Mouse (Mus musculus): Measurements from ENCODE around the gene Fpgs. TPM values are rescaled to one million over a fixed set of nuclear protein-coding genes. Genes with fewer than 3 reads are reported as not detected.
A peak's percentile ranks its signal among the peaks of the same experiment; 100 is the strongest.

Fpgs gene
- polyA plus RNA-seq, 1 experiment from 2014 or later, result 19.9 TPM

DNA sequence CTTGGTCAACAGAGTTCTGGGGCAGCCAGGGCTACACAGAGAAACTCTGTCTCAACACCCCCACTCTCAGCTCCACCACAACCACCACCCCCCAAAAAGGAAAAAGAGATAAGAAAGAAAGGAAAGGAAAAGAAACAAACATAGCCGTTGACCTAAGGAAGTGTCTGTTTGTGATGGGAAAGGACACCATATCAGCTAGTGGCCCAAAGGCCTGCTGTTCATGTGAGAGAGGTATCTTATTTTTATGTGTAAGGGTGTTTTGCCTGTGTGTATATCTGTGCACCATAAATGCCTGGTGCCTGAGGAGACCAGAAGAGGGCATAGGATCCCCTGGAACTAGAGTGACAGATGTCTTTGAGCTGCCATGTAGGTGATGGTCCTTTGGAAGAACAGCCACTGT lies 64.3 kb downstream of the Fpgs start:
- H3K36me3 ChIP-seq, result no peaks in the 10 kb centered on the region
- H3K27me3 ChIP-seq, result no peaks in the 10 kb centered on the region
- H3K4me3 ChIP-seq, result no peak overlapping the region
- no peak overlapping the region for H3K9ac ChIP-seq (replicated peaks)
- no peaks in the 10 kb centered on the region for H3K4me1 ChIP-seq
- WGBS, result 91% methylated on average over 1 of the region's 1 CpGs
- H3K4me2 ChIP-seq (replicated peaks), result no peak overlapping the region
- H3K9me3 ChIP-seq, result no peaks in the 10 kb centered on the region
- no peak for ATAC-seq (replicated peaks)
- H3K27ac ChIP-seq (replicated peaks), result no peak overlapping the region

DNA sequence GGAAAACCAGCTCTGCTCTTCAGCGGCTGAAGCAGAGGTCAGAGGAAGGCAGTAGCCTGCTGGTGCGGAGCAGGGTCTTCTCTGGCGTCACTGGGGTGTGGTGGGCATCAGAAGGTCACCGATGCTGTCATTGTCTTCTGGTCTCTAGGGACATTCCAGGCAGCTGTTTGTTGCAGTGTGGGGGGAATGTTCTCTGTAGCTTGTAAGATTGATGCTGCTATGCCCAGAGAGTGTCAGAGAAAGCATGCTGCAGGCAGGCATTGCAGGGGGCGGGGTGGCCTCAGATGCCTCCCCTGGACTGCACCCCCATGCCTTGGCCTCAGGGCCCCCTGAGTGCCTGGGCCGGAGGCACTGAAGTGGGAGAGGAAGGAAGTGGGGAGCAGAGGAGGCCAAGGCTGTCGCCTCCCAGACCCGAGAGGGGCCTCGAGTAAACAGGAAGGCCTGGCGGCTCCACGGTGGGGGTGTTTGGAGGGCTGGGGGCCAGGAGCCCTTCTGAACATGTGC lies 66.1 kb downstream of the Fpgs start:
- peaks cover 6% of the 10 kb centered on the region; the same call in 1 of the 2 replicates for H3K36me3 ChIP-seq
- H3K27me3 ChIP-seq, result no peaks in the 10 kb centered on the region
- no peak overlapping the region for H3K27ac ChIP-seq (replicated peaks)
- H3K9ac ChIP-seq (replicated peaks), result no peak overlapping the region
- ATAC-seq (replicated peaks), result no peak
- H3K4me1 ChIP-seq, result no peaks in the 10 kb centered on the region
- H3K4me2 ChIP-seq (replicated peaks), result no peak overlapping the region
- WGBS, result 57% methylated on average over 11 of the region's 11 CpGs
- no peak overlapping the region for H3K4me3 ChIP-seq
- H3K9me3 ChIP-seq, result no peaks in the 10 kb centered on the region

DNA sequence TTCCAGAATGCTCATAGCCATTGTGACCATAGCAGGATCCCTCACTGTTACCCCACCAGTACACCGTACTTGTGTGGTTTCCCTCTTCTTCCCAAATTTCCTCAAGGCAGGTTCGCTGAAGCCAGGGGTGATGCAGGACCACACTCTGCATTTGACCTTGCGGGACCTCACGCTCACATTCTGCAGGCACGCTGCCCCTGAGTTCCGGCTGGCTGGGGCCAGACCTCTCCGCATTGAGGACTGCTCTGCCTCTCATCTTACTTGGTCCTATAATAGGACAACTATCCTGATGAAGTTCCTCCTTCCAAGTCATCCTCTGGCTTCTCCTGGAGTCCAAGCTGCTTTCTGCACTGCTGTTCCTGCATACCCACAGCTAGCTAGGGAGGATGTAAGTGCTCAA lies 67.3 kb downstream of the Fpgs start:
- no peak overlapping the region for H3K4me2 ChIP-seq (replicated peaks)
- H3K9ac ChIP-seq (replicated peaks), result no peak overlapping the region
- peaks cover 6% of the 10 kb centered on the region; the same call in 1 of the 2 replicates for H3K36me3 ChIP-seq
- no peak overlapping the region for H3K27ac ChIP-seq (replicated peaks)
- 92% methylated on average over 7 of the region's 7 CpGs for WGBS
- H3K9me3 ChIP-seq, result no peaks in the 10 kb centered on the region
- H3K27me3 ChIP-seq, result no peaks in the 10 kb centered on the region
- H3K4me1 ChIP-seq, result no peaks in the 10 kb centered on the region
- no peak overlapping the region for H3K4me3 ChIP-seq
- no peak for ATAC-seq (replicated peaks)

GRCm38 (mm10) chr2:32634277-32635105 lies 69.5 kb downstream of the Fpgs start:
- H3K4me1 ChIP-seq, result peaks cover 2% of the 10 kb centered on the region
- no peaks in the 10 kb centered on the region for H3K27me3 ChIP-seq
- H3K27ac ChIP-seq (replicated peaks), result no peak overlapping the region
- H3K4me2 ChIP-seq (replicated peaks), result no peak overlapping the region
- no peak overlapping the region for H3K9ac ChIP-seq (replicated peaks)
- H3K4me3 ChIP-seq, result no peak overlapping the region
- H3K36me3 ChIP-seq, result peaks cover 6% of the 10 kb centered on the region; the same call in 1 of the 2 replicates
- no peaks in the 10 kb centered on the region for H3K9me3 ChIP-seq
- WGBS, result 87% methylated on average over 10 of the region's 10 CpGs
- ATAC-seq (replicated peaks), result no peak

- Histone ChIP-seq H3K27me3 (no peaks in the 10 kb centered on the region), H3K36me3 (peaks cover 6% of the 10 kb centered on the region; the same call in 1 of the 2 replicates), H3K4me1 (peaks cover 10% of the 10 kb centered on the region), H3K9me3 (no peaks in the 10 kb centered on the region), H3K9ac (replicated peaks) (no peak overlapping the region), H3K27ac (replicated peaks) (no peak overlapping the region), H3K4me2 (replicated peaks) (no peak overlapping the region), H3K4me3 (no peak overlapping the region)
- 77% methylated on average over 5 of the region's 5 CpGs for WGBS
- ATAC-seq (replicated peaks), result no peak
Observed at GRCm38 (mm10) chr2:32633660-32634059, 70.3 kb downstream of the Fpgs start.

MicroRNAs encoded within 50 kb of the gene (microRNA counts, 519-probe panel; counts per million panel counts)
- microRNA mmu-miR-1954 (not detected), microRNA mmu-miR-2861 (2,065 counts per million, percentile 28 among the panel's probes with 10 or more counts)

Small RNAs within 50 kb of the gene (microRNA-seq; reads per million reads assigned to microRNA genes)
- not detected for gene Gm47291
- gene Mir1954, result not detected
- not detected for gene Mir2861
- not detected for gene Mir3960
- gene Mir8093, result not detected

Other genes starting within 250 kb of the Fpgs start
- 5.7 and 6.1 TPM in 2 replicates for gene Fam102a, start 168.8 kb downstream of the Fpgs start, polyA plus RNA-seq (2015; fragmentation: Nextera tagmentation; extraction: Ambion mirVana)
- gene Dpm2, start 133.3 kb downstream of the Fpgs start, polyA plus RNA-seq (2015; fragmentation: Nextera tagmentation; extraction: Ambion mirVana), result 136 TPM in 2 replicates
- gene Pip5kl1, start 129.3 kb downstream of the Fpgs start, polyA plus RNA-seq (2015; fragmentation: Nextera tagmentation; extraction: Ambion mirVana), result 3.5 and 4.2 TPM in 2 replicates
- gene 9430097D07Rik, start 128.5 kb downstream of the Fpgs start, polyA plus RNA-seq (2015; fragmentation: Nextera tagmentation; extraction: Ambion mirVana), result 0.23 and 0.24 TPM in 2 replicates
- gene St6galnac4, start 117.0 kb downstream of the Fpgs start, polyA plus RNA-seq (2015; fragmentation: Nextera tagmentation; extraction: Ambion mirVana), result 25.9 and 26.4 TPM in 2 replicates
- 16.6 and 19.3 TPM in 2 replicates for gene St6galnac6, start 104.4 kb downstream of the Fpgs start, polyA plus RNA-seq (2015; fragmentation: Nextera tagmentation; extraction: Ambion mirVana)
- gene Ak1, start 82.4 kb downstream of the Fpgs start, polyA plus RNA-seq (2015; fragmentation: Nextera tagmentation; extraction: Ambion mirVana), result 74.1 and 79.6 TPM in 2 replicates
- gene Eng, start 57.5 kb downstream of the Fpgs start, polyA plus RNA-seq (2015; fragmentation: Nextera tagmentation; extraction: Ambion mirVana), result 23.4 and 25.1 TPM in 2 replicates
- gene Cdk9, start 8.9 kb upstream of the Fpgs start, polyA plus RNA-seq (2015; fragmentation: Nextera tagmentation; extraction: Ambion mirVana), result 88.0 and 98.2 TPM in 2 replicates
- 39.5 and 39.7 TPM in 2 replicates for gene Sh2d3c, start 16.9 kb upstream of the Fpgs start, polyA plus RNA-seq (2015; fragmentation: Nextera tagmentation; extraction: Ambion mirVana)
- gene 6330409D20Rik, start 36.9 kb upstream of the Fpgs start, polyA plus RNA-seq (2015; fragmentation: Nextera tagmentation; extraction: Ambion mirVana), result 2.4 and 2.7 TPM in 2 replicates
- gene Tor2a, start 53.1 kb upstream of the Fpgs start, polyA plus RNA-seq (2015; fragmentation: Nextera tagmentation; extraction: Ambion mirVana), result 63.2 and 66.3 TPM in 2 replicates
- 0.61 and 0.66 TPM in 2 replicates for gene Ttc16, start 71.5 kb upstream of the Fpgs start, polyA plus RNA-seq (2015; fragmentation: Nextera tagmentation; extraction: Ambion mirVana)
- gene Ptrh1, start 71.6 kb upstream of the Fpgs start, polyA plus RNA-seq (2015; fragmentation: Nextera tagmentation; extraction: Ambion mirVana), result 4.8 and 6.6 TPM in 2 replicates
- 0.61 and 1.0 TPM in 2 replicates for gene Cfap157, start 80.3 kb upstream of the Fpgs start, polyA plus RNA-seq (2015; fragmentation: Nextera tagmentation; extraction: Ambion mirVana)
- gene Stxbp1, start 143.1 kb upstream of the Fpgs start, polyA plus RNA-seq (2015; fragmentation: Nextera tagmentation; extraction: Ambion mirVana), result 191 and 197 TPM in 2 replicates
- 33.5 TPM in 2 replicates for gene Fam129b, start 172.0 kb upstream of the Fpgs start, polyA plus RNA-seq (2015; fragmentation: Nextera tagmentation; extraction: Ambion mirVana)